ENCODE assay signal across 8 mouse cellular contexts in the genomic region with DNA sequence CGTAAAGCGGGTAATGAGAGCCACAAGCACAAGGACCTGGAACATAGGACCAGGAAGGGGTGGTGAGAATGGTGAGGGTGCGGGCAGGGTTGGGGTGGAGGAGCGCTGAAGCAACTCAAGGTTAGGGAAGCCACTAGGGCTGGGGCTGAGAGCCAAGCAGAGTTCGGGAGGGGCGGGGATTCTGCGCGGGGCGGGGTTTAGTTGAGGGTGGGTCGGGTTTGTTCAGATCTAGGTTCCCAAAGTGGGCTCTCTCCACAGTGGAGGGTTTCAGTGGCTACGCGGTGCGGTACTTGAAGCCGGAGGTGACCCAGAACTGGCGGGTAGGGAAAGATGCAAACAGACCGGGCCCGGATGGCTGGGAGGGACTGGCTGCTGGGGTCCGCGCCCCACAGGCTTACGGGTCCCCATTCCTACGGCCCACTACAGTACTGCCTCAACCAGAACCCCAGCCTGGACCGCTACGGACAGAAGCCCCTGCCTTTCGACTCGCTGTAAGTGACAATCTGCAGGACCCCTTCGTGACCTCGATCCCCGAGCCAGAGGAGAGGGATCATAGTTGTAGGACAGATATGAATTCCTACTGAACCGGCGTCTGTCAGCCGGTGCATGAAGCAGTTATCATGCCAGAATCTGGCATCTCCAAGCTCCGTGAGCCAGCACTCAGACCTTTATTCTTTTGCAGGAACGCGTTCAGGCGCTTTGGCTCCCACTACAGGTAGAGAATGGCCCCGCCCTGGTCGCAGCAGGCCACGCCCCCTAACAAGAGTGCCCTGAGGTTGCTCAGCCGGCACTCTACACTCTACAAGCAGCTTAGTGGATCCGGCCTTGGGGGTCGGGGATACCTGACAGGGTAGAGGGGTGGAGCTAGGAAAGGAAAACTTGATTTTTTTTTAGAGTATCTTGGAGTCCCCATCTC. TPM values are rescaled to one million over a fixed set of nuclear protein-coding genes. Genes with fewer than 3 reads are reported as not detected.
A peak's percentile ranks its signal among the peaks of the same experiment; 100 is the strongest.
DNase-seq lines count a peak whose midpoint lies in the region; ATAC-seq lines count a peak whose summit lies in the region.

No protein-coding gene starts in this region.

- no peaks in the 10 kb centered on the region for H3K9me3 ChIP-seq in forebrain, embryonic 16.5 days (ENCODE audit: control insufficient read depth, low read length)
- no peaks in the 10 kb centered on the region for H3K9me3 ChIP-seq in intestine, embryonic 16.5 days (ENCODE audit: control insufficient read depth, low read length)
- H3K9me3 ChIP-seq in neural tube, embryonic 13.5 days: no peaks in the 10 kb centered on the region

- peak; percentile 56 for ATAC-seq in frontal cortex, adult (ENCODE audit: low TSS enrichment)
- ATAC-seq in forebrain, embryonic 16.5 days: peak; percentile 57
- ATAC-seq in intestine, embryonic 16.5 days: peak; percentile 93
- peak; percentile 66 for ATAC-seq in neural tube, embryonic 13.5 days (ENCODE audit: low read depth)

- peak overlapping the region; percentile 44 for H3K4me3 ChIP-seq in forebrain, embryonic 16.5 days (replicated peaks; ENCODE audit: low read length)
- peak overlapping the region; percentile 52 for H3K4me3 ChIP-seq in intestine, embryonic 16.5 days (ENCODE audit: low read length)
- H3K4me3 ChIP-seq in neural tube, embryonic 13.5 days: peak overlapping the region; percentile 40

- H3K9ac ChIP-seq in forebrain, embryonic 16.5 days (replicated peaks; ENCODE audit: low read depth, low read length): peak overlapping the region; percentile 58
- H3K9ac ChIP-seq in intestine, embryonic 16.5 days (ENCODE audit: low read depth, low read length): peak overlapping the region; percentile 64
- peak overlapping the region; percentile 71 for H3K9ac ChIP-seq in neural tube, embryonic 13.5 days

- no peak for DNase-seq in frontal cortex, postnatal 25 days (ENCODE audit: low spot score in 2 of 2)
- peak; percentile 56 to 64 for DNase-seq in cerebellum, adult 18-20 months
- DNase-seq in lung, adult 18-20 months: peak; percentile 86 to 90
- DNase-seq in testis, postnatal 14 days (ENCODE audit: low spot score): peak; percentile 51

- H3K27me3 ChIP-seq in forebrain, embryonic 16.5 days (replicated peaks; ENCODE audit: control insufficient read depth, insufficient read depth, low read length): no peaks in the 10 kb centered on the region
- no peaks in the 10 kb centered on the region for H3K27me3 ChIP-seq in intestine, embryonic 16.5 days (replicated peaks; ENCODE audit: control insufficient read depth, insufficient read depth, low read length)
- peaks cover 15% of the 10 kb centered on the region for H3K27me3 ChIP-seq in neural tube, embryonic 13.5 days

- peaks cover 6% of the 10 kb centered on the region; the same call in 1 of the 2 replicates for H3K36me3 ChIP-seq in forebrain, embryonic 16.5 days (ENCODE audit: control insufficient read depth, insufficient read depth)
- H3K36me3 ChIP-seq in intestine, embryonic 16.5 days (ENCODE audit: control insufficient read depth, insufficient read depth, low read length): no peaks in the 10 kb centered on the region
- peaks cover 23% of the 10 kb centered on the region for H3K36me3 ChIP-seq in neural tube, embryonic 13.5 days

- WGBS in forebrain, embryonic 16.5 days: 4% methylated on average over 41 of the region's 41 CpGs
- WGBS in intestine, embryonic 16.5 days: 3% methylated on average over 41 of the region's 41 CpGs
- 3% methylated on average over 41 of the region's 41 CpGs for WGBS in neural tube, embryonic 13.5 days

- H3K27ac ChIP-seq in forebrain, embryonic 16.5 days (ENCODE audit: low read length): no peak overlapping the region
- H3K27ac ChIP-seq in intestine, embryonic 16.5 days (ENCODE audit: low read length): no peak overlapping the region
- H3K27ac ChIP-seq in neural tube, embryonic 13.5 days (replicated peaks): no peak overlapping the region

- H3K4me1 ChIP-seq in forebrain, embryonic 16.5 days (replicated peaks; ENCODE audit: control insufficient read depth, insufficient read depth, low read length): peaks cover 13% of the 10 kb centered on the region
- peaks cover 12% of the 10 kb centered on the region for H3K4me1 ChIP-seq in intestine, embryonic 16.5 days (ENCODE audit: control insufficient read depth, insufficient read depth, low read length)
- peaks cover 26% of the 10 kb centered on the region for H3K4me1 ChIP-seq in neural tube, embryonic 13.5 days (replicated peaks)

- peak overlapping the region; percentile 78 for H3K4me2 ChIP-seq in forebrain, embryonic 16.5 days (ENCODE audit: low read length)
- peak overlapping the region; percentile 97 for H3K4me2 ChIP-seq in intestine, embryonic 16.5 days (ENCODE audit: low read depth, low read length)
- peak overlapping the region; percentile 83 for H3K4me2 ChIP-seq in neural tube, embryonic 13.5 days

RNA-seq across cellular contexts. Expression of a gene that starts 10.1 kb away (rescaled TPM):
- 1.5 TPM in 1 of 2 replicates, not detected in the other for polyA plus RNA-seq in forebrain, embryonic 16.5 days (2015; fragmentation: Nextera tagmentation; extraction: Ambion mirVana)
- polyA plus RNA-seq in intestine, embryonic 16.5 days (2015; fragmentation: Nextera tagmentation; extraction: Ambion mirVana): not detected in 2 replicates
- polyA plus RNA-seq in neural tube, embryonic 13.5 days (2015; fragmentation: Nextera tagmentation; extraction: Ambion mirVana): 0.70 TPM in 1 of 2 replicates, not detected in the other

RNA-seq across cellular contexts. Expression of a gene that starts 11.3 kb away (rescaled TPM):
- polyA plus RNA-seq in forebrain, embryonic 16.5 days (2015; fragmentation: Nextera tagmentation; extraction: Ambion mirVana): 19.8 and 21.8 TPM in 2 replicates
- 4.5 and 5.2 TPM in 2 replicates for polyA plus RNA-seq in intestine, embryonic 16.5 days (2015; fragmentation: Nextera tagmentation; extraction: Ambion mirVana)
- 15.4 and 16.0 TPM in 2 replicates for polyA plus RNA-seq in neural tube, embryonic 13.5 days (2015; fragmentation: Nextera tagmentation; extraction: Ambion mirVana)

RNA-seq across cellular contexts. Expression of a gene that starts 11.6 kb away (rescaled TPM):
- 46.6 and 49.7 TPM in 2 replicates for polyA plus RNA-seq in forebrain, embryonic 16.5 days (2015; fragmentation: Nextera tagmentation; extraction: Ambion mirVana)
- polyA plus RNA-seq in intestine, embryonic 16.5 days (2015; fragmentation: Nextera tagmentation; extraction: Ambion mirVana): 43.4 and 45.8 TPM in 2 replicates
- 34.3 and 35.5 TPM in 2 replicates for polyA plus RNA-seq in neural tube, embryonic 13.5 days (2015; fragmentation: Nextera tagmentation; extraction: Ambion mirVana)

RNA-seq across cellular contexts. Expression of a gene that starts 14.1 kb away (rescaled TPM):
- 0.16 and 0.52 TPM in 2 replicates for polyA plus RNA-seq in forebrain, embryonic 16.5 days (2015; fragmentation: Nextera tagmentation; extraction: Ambion mirVana)
- 0.49 and 0.65 TPM in 2 replicates for polyA plus RNA-seq in intestine, embryonic 16.5 days (2015; fragmentation: Nextera tagmentation; extraction: Ambion mirVana)
- polyA plus RNA-seq in neural tube, embryonic 13.5 days (2015; fragmentation: Nextera tagmentation; extraction: Ambion mirVana): 0.39 and 0.82 TPM in 2 replicates

RNA-seq across cellular contexts. Expression of a gene that starts 31.6 kb away (rescaled TPM):
- polyA plus RNA-seq in forebrain, embryonic 16.5 days (2015; fragmentation: Nextera tagmentation; extraction: Ambion mirVana): 10.9 and 11.3 TPM in 2 replicates
- polyA plus RNA-seq in intestine, embryonic 16.5 days (2015; fragmentation: Nextera tagmentation; extraction: Ambion mirVana): 7.9 and 8.3 TPM in 2 replicates
- 26.9 and 29.1 TPM in 2 replicates for polyA plus RNA-seq in neural tube, embryonic 13.5 days (2015; fragmentation: Nextera tagmentation; extraction: Ambion mirVana)

Comparison
In these comparisons a context has a peak if more than half of its experiments do, and no peak if none do; other contexts are left out.
1. DNase-seq: peak in cerebellum, adult 18-20 months (2 of 2), lung, adult 18-20 months (2 of 2) and testis, postnatal 14 days (single experiment); none in frontal cortex, postnatal 25 days (0 of 2).
2. Peak in every context shown above with its lines, with median percentiles within 50 percentile points of each other: ATAC-seq, H3K4me2 ChIP-seq, H3K4me3 ChIP-seq and H3K9ac ChIP-seq.